Comparison of ENCODE assay signal across 10 mouse cellular contexts in genomic region chr12:79679251-79679901, GRCm38 (mm10).
DNase-seq lines count a peak whose midpoint lies in the region; ATAC-seq and TF ChIP-seq lines count a peak whose summit lies in the region.
"Had no signal": no experiment of that assay in that cellular context is flagged by ENCODE, and none has a peak within 500 bp of the region (broad histone marks: within the 10 kb centered on the region; RNA-seq: fewer than 3 reads in every experiment).

No protein-coding gene starts in this region.

- no peak overlapping the region for H3K4me3 ChIP-seq in heart, embryonic 13.5 days
- no peak overlapping the region for H3K4me3 ChIP-seq in limb, embryonic 15.5 days
- H3K4me3 ChIP-seq in cerebellum, adult 2 months (replicated peaks; ENCODE audit: insufficient read depth, low read depth, low read length), result no peak overlapping the region
- H3K4me3 ChIP-seq: liver, embryonic 12.5 days; neural tube, embryonic 12.5 days had no signal

- peak overlapping the region; percentile 29 for H3K4me2 ChIP-seq in heart, embryonic 13.5 days
- H3K4me2 ChIP-seq in limb, embryonic 15.5 days, result no peak overlapping the region
- H3K4me2 ChIP-seq: liver, embryonic 12.5 days; neural tube, embryonic 12.5 days had no signal

- H3K9me3 ChIP-seq in heart, embryonic 13.5 days, result no peaks in the 10 kb centered on the region
- H3K9me3 ChIP-seq in limb, embryonic 15.5 days, result no peaks in the 10 kb centered on the region
- H3K9me3 ChIP-seq: liver, embryonic 12.5 days; neural tube, embryonic 12.5 days had no signal

- H3K4me1 ChIP-seq in heart, embryonic 13.5 days, result peaks cover 70% of the 10 kb centered on the region
- peaks cover 59% of the 10 kb centered on the region for H3K4me1 ChIP-seq in limb, embryonic 15.5 days
- H3K4me1 ChIP-seq in cerebellum, adult 2 months (ENCODE audit: control insufficient read depth, insufficient read depth, low read length), result 0 out of 2 replicates have a peak, but pooled peaks cover 2% of the 10 kb centered on the region

- ATAC-seq in frontal cortex, adult (ENCODE audit: low TSS enrichment), result peak; percentile 58
- no peak for ATAC-seq in heart, embryonic 13.5 days (ENCODE audit: extremely low read depth, insufficient number of reproducible peaks, low FRiP score, low TSS enrichment)
- no peak for ATAC-seq in limb, embryonic 15.5 days (ENCODE audit: insufficient number of reproducible peaks, low FRiP score, low TSS enrichment, low read depth)
- ATAC-seq: liver, embryonic 12.5 days had no signal

- WGBS in heart, embryonic 13.5 days, result 41% methylated on average over 11 of the region's 11 CpGs
- 54% methylated on average over 11 of the region's 11 CpGs for WGBS in limb, embryonic 15.5 days
- WGBS in cerebellum, adult 2 months, result 81% methylated on average over 11 of the region's 11 CpGs

- TF ChIP-seq POLR2A in brain, embryonic 14.5 days (IDR thresholded peaks at IDR 0.05; ENCODE audit: borderline replicate concordance, extremely low read depth, insufficient read depth, insufficient read length, poor library complexity, severe bottlenecking), result no peak
- no peak for TF ChIP-seq POLR2A in cerebellum, adult 2 months (IDR thresholded peaks at IDR 0.05; ENCODE audit: borderline replicate concordance, insufficient read depth, low read length)

- peak overlapping the region; percentile 69 for H3K9ac ChIP-seq in heart, embryonic 13.5 days
- H3K9ac ChIP-seq in limb, embryonic 15.5 days, result no peak overlapping the region
- H3K9ac ChIP-seq: liver, embryonic 12.5 days; neural tube, embryonic 12.5 days had no signal

- no peak for DNase-seq in frontal cortex, postnatal 10 days (ENCODE audit: low spot score in 2 of 2)
- peak; percentile 60 for DNase-seq in brain, embryonic 14.5 days (ENCODE audit: low read depth)
- DNase-seq in T-cell, adult 2 months (ENCODE audit: low spot score), result no peak
- no peak for DNase-seq in adrenal gland, postnatal 10 days
- no peak for DNase-seq in cerebellum, adult 2 months

- H3K27ac ChIP-seq in heart, embryonic 13.5 days (replicated peaks), result peak overlapping the region; percentile 89
- H3K27ac ChIP-seq in limb, embryonic 15.5 days, result peak overlapping the region; percentile 69
- no peak overlapping the region for H3K27ac ChIP-seq in cerebellum, adult 2 months (ENCODE audit: insufficient read depth, low read length)
- H3K27ac ChIP-seq: liver, embryonic 12.5 days; neural tube, embryonic 12.5 days had no signal

- H3K27me3 ChIP-seq in heart, embryonic 13.5 days (replicated peaks), result no peaks in the 10 kb centered on the region
- no peaks in the 10 kb centered on the region for H3K27me3 ChIP-seq in limb, embryonic 15.5 days
- H3K27me3 ChIP-seq in cerebellum, adult 2 months (ENCODE audit: control insufficient read depth, insufficient read depth, low read length), result no peaks in the 10 kb centered on the region
- H3K27me3 ChIP-seq: liver, embryonic 12.5 days; neural tube, embryonic 12.5 days had no signal

- no peaks in the 10 kb centered on the region for H3K36me3 ChIP-seq in heart, embryonic 13.5 days
- H3K36me3 ChIP-seq in limb, embryonic 15.5 days, result no peaks in the 10 kb centered on the region
- H3K36me3 ChIP-seq: liver, embryonic 12.5 days; neural tube, embryonic 12.5 days had no signal

- no peak for TF ChIP-seq CTCF in brain, embryonic 14.5 days (IDR thresholded peaks at IDR 0.05; ENCODE audit: borderline replicate concordance, extremely low read depth, insufficient read depth, insufficient read length)
- no peak for TF ChIP-seq CTCF in cerebellum, adult 2 months (IDR thresholded peaks at IDR 0.05; ENCODE audit: borderline replicate concordance, insufficient read depth, low read depth, low read length)
